Mouse (Mus musculus) retina, embryonic 14.5 days (tissue): ENCODE measurements around the gene Lefty2.
"Not testable (repeated sequence)": the region's sequence is repeated elsewhere in the genome, so short reads cannot be mapped to it uniquely, and the experiment has no call there.

Experiments
- DNase-seq: peaks from one replicate; pipeline ENCODE4 v3.0.0-alpha.2; 2015; ENCODE audit warnings: low spot score

Gene Lefty2

DNA sequence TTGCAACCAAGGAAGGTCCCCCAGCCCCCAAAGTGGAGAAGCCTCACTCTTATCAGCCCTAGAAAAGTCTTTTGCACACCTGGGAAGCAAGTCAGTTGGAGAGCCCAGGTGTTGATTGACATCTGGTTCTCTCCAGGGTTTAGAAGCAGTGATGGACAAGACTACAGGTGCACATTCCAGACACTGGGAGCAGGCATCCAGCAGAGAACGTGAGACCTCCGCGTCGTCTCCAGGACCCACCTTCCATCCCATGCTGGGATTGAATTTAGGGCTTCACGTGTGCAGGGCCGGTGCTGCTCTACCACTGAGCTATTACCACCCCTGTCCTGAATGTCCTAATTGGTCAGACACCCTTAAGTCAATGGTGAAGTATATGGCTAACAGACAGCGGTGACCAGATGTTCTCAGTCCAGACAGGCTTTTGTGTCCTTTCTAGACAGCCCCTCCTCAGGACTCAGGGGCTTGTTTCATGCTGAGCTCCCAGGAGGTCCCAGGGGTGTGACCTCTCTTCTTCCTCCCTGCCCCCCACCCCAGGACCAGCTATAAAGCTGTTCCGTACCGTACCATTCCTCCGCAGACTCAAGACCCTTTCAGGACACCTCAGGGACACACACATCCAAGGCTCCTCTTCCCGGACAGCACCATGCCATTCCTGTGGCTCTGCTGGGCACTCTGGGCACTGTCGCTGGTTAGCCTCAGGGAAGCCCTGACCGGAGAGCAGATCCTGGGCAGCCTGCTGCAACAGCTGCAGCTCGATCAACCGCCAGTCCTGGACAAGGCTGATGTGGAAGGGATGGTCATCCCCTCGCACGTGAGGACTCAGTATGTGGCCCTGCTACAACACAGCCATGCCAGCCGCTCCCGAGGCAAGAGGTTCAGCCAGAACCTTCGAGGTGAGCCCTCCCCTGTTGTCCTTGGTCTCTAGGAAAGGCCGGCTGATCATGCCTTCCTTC, 41.8 kb downstream of the Lefty2 start, which contains the start of gene Lefty1:
Gene Lefty1, plus strand, starts transcription at position 556 of the 953 bp plus-strand sequence.
- no peak for DNase-seq

DNA sequence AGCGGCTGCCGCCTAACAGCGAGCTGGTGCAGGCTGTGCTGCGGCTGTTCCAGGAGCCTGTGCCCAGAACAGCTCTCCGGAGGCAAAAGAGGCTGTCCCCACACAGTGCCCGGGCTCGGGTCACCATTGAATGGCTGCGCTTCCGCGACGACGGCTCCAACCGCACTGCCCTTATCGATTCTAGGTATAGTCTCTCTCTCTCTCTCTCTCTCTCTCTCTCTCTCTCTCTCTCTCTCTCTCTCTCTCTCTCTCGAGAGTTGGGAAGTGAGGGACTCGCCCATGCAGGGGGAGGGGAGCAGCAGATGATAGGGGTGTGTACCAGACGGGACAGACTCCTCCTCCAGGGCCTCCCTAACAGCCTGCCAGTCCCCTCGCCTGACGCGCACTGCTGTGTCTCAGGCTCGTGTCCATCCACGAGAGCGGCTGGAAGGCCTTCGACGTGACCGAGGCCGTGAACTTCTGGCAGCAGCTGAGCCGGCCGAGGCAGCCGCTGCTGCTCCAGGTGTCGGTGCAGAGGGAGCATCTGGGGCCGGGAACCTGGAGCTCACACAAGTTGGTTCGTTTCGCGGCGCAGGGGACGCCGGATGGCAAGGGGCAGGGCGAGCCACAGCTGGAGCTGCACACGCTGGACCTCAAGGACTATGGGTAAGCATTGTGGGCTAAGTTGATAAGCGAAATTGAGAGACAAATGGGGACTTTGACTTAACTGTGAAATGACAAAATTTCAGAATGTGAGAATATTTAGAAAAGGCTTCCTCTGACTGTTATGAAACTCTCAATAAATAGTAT, 43.9 kb downstream of the Lefty2 start:
- not testable (repeated sequence) for DNase-seq

GRCm38 (mm10) chr1:180937631-180938030, 44.7 kb downstream of the Lefty2 start:
- DNase-seq: not testable (repeated sequence)

- DNase-seq: not testable (repeated sequence)
Observed at GRCm38 (mm10) chr1:180938781-180939180, 45.9 kb downstream of the Lefty2 start.

GRCm38 (mm10) chr1:180940776-180941460, 48.0 kb downstream of the Lefty2 start:
- no peak for DNase-seq

DNA sequence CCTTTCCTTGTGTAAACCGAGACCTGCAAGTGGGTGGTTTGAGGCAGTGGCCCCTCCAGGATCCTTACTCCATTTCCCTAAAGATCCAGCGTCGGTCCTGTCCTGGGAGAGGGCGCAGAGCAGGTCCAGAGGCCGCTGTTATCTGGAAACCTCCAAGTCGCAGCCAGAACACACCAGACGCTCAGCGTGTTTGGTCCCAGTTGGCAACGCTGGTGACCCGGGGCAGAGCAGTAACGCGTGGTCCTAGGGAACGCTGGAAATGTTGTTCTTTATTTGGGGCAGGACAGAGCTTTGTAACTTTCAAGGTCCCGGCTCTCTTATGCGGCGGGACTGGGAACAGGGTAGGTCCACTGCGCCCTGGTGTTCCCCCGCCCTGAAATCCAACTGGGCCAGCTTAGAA, 48.8 kb downstream of the Lefty2 start:
- no peak for DNase-seq

GRCm38 (mm10) chr1:180942166-180943031, 49.5 kb downstream of the Lefty2 start, which contains the start of gene Tmem63a:
Tmem63a (plus strand) TSS chr1:180942344.
- DNase-seq: peak; percentile 71

DNA sequence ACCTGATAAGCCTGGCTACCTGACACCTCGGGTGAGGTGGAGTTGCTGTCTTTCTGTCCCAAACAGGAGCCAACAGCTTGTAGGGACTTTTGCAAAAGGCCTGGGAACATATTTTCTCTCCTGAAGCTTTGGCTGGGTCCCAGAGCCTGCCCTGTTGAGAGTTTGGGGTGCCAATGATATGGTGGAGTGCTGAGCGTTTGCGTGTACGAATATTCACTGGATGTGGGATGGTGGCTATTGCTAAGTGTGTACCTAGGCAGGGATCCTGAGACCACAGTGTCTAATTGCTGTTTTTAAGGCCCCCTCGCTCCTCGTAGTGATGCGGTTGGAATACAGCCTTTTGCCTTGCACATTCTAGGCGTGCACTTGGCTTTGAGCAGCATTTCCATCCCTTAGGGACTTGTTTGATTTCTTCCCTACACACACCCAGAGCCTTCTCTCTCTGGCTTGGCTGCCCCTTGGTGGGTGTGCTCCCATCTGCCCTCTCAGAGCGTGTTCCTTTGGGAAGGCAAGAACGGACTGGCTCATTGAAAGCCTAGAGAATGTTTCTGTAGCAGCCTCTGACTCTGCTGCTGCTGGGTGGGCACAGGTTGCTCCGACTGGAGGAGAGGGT, 50.2 kb downstream of the Lefty2 start:
- no peak for DNase-seq

GRCm38 (mm10) chr1:180943896-180944295, 51.0 kb downstream of the Lefty2 start:
- no peak for DNase-seq

DNA sequence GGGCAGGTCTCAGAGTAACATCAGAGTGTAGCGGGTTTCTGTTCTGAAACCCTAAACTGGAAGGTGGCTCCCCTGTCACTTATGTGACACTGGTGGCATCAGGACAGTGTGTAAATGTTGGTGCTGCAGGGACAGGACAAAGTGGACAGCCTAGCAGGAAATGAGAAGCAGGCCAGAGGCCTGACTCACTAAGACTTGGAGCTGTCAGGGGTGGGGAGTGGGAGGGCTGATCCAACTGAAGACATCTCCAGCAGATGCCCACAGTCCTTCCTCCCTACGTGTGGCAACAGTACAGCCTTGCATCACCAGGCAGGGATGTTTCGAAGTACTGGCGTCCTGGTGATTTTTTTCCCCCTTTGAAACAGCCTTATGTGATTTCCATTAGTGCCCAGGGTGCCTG, 51.6 kb downstream of the Lefty2 start:
- DNase-seq: no peak

GRCm38 (mm10) chr1:180945001-180945980, 52.4 kb downstream of the Lefty2 start:
- DNase-seq: peak; percentile 54

- no peak for DNase-seq
Observed at GRCm38 (mm10) chr1:180946448-180946847, 53.5 kb downstream of the Lefty2 start.
